Mouse (Mus musculus) embryonic facial prominence, embryonic 15.5 days (tissue): ENCODE results near the gene Lgals4. TPM values are rescaled to one million over a fixed set of nuclear protein-coding genes. Genes with fewer than 3 reads are reported as not detected.

Source experiments
- ATAC-seq: fragments of 200-750 bp; cut with Nextera tagmentation; 2 replicates; pipeline ENCODE4 v1.8.0; 2017; ENCODE audit warnings: low read depth, moderate TSS enrichment; ENCODE audit not compliant: insufficient number of reproducible peaks, low FRiP score, low TSS enrichment
- H3K27ac ChIP-seq: fragments of 300-500 bp; sonication (generic); replicated peaks from 2 replicates; pipeline ENCODE4 v1.5.1; 2015; ENCODE audit warnings: mild to moderate bottlenecking, inconsistent platforms
- H3K27me3 ChIP-seq: fragments of 300-500 bp; sonication (generic); 2 replicates; pipeline ENCODE4 v1.6.1; 2015; ENCODE audit warnings: inconsistent platforms
- H3K36me3 ChIP-seq: fragments of 300-500 bp; sonication (generic); 2 replicates; pipeline ENCODE4 v1.6.1; 2015; ENCODE audit warnings: mild to moderate bottlenecking, inconsistent platforms
- H3K4me1 ChIP-seq: fragments of 300-500 bp; sonication (generic); 2 replicates; pipeline ENCODE4 v1.6.1; 2015; ENCODE audit warnings: inconsistent platforms
- H3K4me2 ChIP-seq: fragments of 300-500 bp; sonication (generic); replicated peaks from 2 replicates; pipeline ENCODE4 v1.6.1; 2015; ENCODE audit warnings: mild to moderate bottlenecking, inconsistent platforms
- H3K4me3 ChIP-seq: fragments of 300-500 bp; sonication (generic); replicated peaks from 2 replicates; pipeline ENCODE4 v1.5.1; 2015; ENCODE audit warnings: mild to moderate bottlenecking, inconsistent platforms
- H3K9ac ChIP-seq: fragments of 300-500 bp; sonication (generic); 2 replicates; pipeline ENCODE4 v1.6.1; 2015; ENCODE audit warnings: inconsistent platforms
- H3K9me3 ChIP-seq: fragments of 300-500 bp; sonication (generic); replicated peaks from 2 replicates; pipeline ENCODE4 v1.6.1; 2016; ENCODE audit warnings: inconsistent platforms
- WGBS: fragments of 180-500 bp; shearing (Covaris S2); methylation state at CpG from one replicate; pipeline ENCODE4 v1.1.7; 2015; 5-methylcytosine and 5-hydroxymethylcytosine counted together
- polyA plus RNA-seq: library from polyadenylated mRNA; unstranded; fragments of >200 nt; fragmentation: Nextera tagmentation; extraction: Ambion mirVana; gene quantifications from 2 replicates; pipeline ENCODE4 v1.2.1, GENCODE M21; 2015

The Lgals4 gene
- polyA plus RNA-seq, 1 experiment from 2014 or later, result 18.0 TPM

DNA sequence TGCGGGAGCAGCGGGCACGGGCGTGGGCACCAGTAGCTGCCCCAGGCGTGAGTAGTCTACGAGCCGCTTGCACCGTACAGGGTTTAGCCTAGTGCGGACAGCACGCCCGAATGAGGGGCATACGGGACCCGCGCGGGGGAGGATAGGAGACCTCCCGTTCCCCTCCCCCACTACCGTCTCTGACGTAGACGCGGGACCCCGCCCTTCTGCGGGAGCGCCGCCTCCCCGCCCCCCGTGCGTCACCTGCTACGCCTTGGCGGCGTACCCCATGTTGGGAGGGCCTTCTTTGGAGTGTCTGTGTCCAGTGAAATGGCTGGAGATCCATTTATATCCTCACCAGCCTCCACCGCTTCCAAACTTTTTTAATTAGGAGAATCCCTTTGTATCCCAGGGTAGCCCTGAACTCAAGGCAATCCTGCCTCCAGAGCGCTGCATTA is 24.7 kb upstream of the Lgals4 start:
- peaks cover 10% of the 10 kb centered on the region for H3K36me3 ChIP-seq
- no peaks in the 10 kb centered on the region for H3K9me3 ChIP-seq
- no peaks in the 10 kb centered on the region for H3K27me3 ChIP-seq
- WGBS, result under 1% methylated on average over 32 of the region's 32 CpGs
- ATAC-seq, result peak; percentile 75
- H3K9ac ChIP-seq, result peak overlapping the region; percentile 84
- H3K27ac ChIP-seq, result peak overlapping the region; percentile 100
- H3K4me2 ChIP-seq, result peak overlapping the region; percentile 94
- H3K4me1 ChIP-seq, result peaks cover 31% of the 10 kb centered on the region
- H3K4me3 ChIP-seq, result peak overlapping the region; percentile 79

DNA sequence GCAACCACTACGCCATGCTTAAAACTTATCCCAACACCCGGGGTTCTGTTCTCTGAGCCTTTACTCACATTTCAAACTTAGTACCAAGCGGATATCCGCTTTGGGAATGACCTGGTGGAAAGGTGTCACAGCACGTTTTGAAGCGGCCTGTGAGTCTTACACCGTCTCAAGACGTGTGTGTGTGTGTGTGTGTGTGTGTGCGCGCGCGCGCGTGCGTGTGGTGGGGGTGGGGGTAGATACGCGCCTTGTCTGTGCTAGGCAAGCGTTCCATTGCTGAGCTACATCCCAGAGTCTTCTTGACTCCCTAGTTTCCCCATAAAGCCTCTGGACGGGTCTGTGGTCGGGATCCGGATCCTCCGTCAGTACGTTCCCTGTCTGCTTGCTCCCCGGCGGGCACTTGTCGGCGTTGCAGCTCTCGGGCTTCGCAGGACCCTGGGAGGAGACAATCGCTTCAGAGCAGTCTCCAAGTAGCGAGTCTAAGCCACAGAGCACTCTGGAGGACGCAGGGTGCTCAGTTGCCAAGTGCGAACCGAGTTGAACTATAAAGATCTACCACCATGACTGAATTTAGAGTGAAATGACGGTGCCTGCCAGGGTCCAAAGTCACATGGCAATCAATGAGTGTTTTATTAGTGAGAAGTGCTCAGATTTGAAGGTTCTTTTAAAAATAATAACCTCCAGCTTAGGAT is 24.1 kb upstream of the Lgals4 start:
- WGBS, result under 1% methylated on average over 35 of the region's 35 CpGs
- no peaks in the 10 kb centered on the region for H3K27me3 ChIP-seq
- H3K4me2 ChIP-seq, result peak overlapping the region; percentile 94
- peaks cover 36% of the 10 kb centered on the region for H3K4me1 ChIP-seq
- peak overlapping the region; percentile 84 for H3K9ac ChIP-seq
- peak overlapping the region; percentile 79 for H3K4me3 ChIP-seq
- H3K36me3 ChIP-seq, result peaks cover 16% of the 10 kb centered on the region
- H3K27ac ChIP-seq, result peak overlapping the region; percentile 100
- no peak for ATAC-seq
- no peaks in the 10 kb centered on the region for H3K9me3 ChIP-seq

DNA sequence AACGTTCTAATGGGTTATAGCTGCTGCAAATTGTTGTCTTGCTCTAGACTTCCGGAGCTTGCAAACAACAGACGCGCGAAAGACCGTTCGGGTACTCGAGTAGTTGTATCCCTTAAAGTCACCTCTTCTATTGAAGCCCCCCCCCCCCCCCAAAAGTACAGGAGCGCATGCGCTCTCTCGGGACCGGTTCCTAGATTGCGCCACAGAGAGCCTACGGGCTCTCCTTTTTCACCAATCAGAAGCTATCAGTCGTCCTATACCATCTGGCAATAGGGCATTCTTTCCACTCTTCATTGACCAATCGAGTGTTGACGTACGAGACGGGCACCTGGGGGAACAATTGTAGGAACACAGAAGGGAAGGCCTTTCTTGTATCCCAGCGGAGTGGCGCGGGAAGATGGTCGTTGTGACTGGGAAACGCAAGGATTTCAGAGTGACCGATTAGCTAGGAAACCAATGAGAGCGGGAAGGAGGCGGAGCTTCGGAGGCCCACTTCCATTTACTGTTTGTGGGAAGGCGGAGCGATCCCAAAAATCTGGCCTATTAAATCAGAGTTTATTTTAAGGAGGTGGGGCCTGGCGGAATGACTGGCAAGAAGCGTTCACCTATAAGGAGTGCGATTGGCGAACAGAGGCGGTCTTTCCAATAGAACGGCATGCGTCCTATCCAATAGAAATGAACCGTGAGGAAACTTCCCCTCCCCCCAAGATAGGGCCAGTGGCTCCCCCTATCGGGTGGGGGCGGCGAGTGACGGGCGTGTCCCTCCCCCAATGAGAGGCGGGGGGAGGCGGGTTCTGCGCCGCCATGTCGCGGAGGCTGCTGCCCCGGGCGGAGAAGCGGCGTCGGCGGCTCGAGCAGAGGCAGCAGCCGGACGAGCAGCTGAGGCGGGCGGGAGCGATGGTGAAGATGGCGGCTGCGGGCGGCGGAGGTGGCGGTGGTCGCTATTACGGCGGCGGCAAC is 23.3 kb upstream of the Lgals4 start:
- H3K27ac ChIP-seq, result peak overlapping the region; percentile 100
- H3K9ac ChIP-seq, result peak overlapping the region; percentile 84
- under 1% methylated on average over 70 of the region's 70 CpGs for WGBS
- peak; percentile 93 for ATAC-seq
- H3K36me3 ChIP-seq, result peaks cover 24% of the 10 kb centered on the region
- peak overlapping the region; percentile 94 for H3K4me2 ChIP-seq
- no peaks in the 10 kb centered on the region for H3K27me3 ChIP-seq
- H3K4me1 ChIP-seq, result peaks cover 43% of the 10 kb centered on the region
- no peaks in the 10 kb centered on the region for H3K9me3 ChIP-seq
- H3K4me3 ChIP-seq, result peak overlapping the region; percentile 79

- peak; percentile 65 for ATAC-seq
- Histone ChIP-seq H3K4me1 (peaks cover 51% of the 10 kb centered on the region), H3K9me3 (no peaks in the 10 kb centered on the region), H3K36me3 (peaks cover 33% of the 10 kb centered on the region), H3K27me3 (no peaks in the 10 kb centered on the region), H3K9ac (peak overlapping the region; percentile 68), H3K4me2 (peak overlapping the region; percentile 75), H3K27ac (peak overlapping the region; percentile 98), H3K4me3 (peak overlapping the region; percentile 79)
- WGBS, result under 1% methylated on average over 40 of the region's 40 CpGs
Measured at GRCm38 (mm10) chr7:28811228-28811627, 22.4 kb upstream of the Lgals4 start.

- H3K4me1 ChIP-seq, result peaks cover 55% of the 10 kb centered on the region
- H3K27ac ChIP-seq, result peak overlapping the region; percentile 98
- no peak for ATAC-seq
- H3K4me2 ChIP-seq, result peak overlapping the region; percentile 75
- H3K36me3 ChIP-seq, result peaks cover 38% of the 10 kb centered on the region
- 5% methylated on average over 7 of the region's 7 CpGs for WGBS
- peak overlapping the region; percentile 79 for H3K4me3 ChIP-seq
- no peaks in the 10 kb centered on the region for H3K27me3 ChIP-seq
- H3K9ac ChIP-seq, result peak overlapping the region; percentile 68
- H3K9me3 ChIP-seq, result no peaks in the 10 kb centered on the region
Measured at GRCm38 (mm10) chr7:28811640-28812275, 21.9 kb upstream of the Lgals4 start.

DNA sequence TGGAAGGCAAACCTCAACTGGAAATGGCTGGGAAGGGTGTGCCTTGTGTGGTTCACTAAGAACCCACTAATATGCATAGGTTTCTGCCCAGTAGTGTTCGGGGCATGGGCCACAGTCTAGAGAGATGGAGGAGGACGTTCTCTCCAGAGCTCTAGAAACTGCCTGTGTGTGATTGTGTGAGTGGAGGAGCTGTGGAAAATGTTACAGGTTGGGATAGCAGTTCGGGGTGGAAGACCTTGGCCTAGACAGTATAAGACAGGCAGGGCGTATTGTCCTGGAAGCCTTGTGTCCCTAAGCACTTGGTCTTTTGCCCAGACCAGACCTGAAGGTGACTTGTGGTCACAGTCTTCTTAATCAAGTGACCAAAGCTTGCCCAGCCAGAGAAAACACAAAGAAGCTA is 21.2 kb upstream of the Lgals4 start:
- Histone ChIP-seq H3K9ac (peak overlapping the region; percentile 68), H3K27me3 (no peaks in the 10 kb centered on the region), H3K4me1 (peaks cover 62% of the 10 kb centered on the region), H3K36me3 (peaks cover 45% of the 10 kb centered on the region), H3K4me3 (peak overlapping the region; percentile 79), H3K9me3 (no peaks in the 10 kb centered on the region), H3K27ac (no peak overlapping the region; the same call in 1 of the 2 replicates), H3K4me2 (peak overlapping the region; percentile 75)
- ATAC-seq, result no peak
- 66% methylated on average over 4 of the region's 4 CpGs for WGBS

DNA sequence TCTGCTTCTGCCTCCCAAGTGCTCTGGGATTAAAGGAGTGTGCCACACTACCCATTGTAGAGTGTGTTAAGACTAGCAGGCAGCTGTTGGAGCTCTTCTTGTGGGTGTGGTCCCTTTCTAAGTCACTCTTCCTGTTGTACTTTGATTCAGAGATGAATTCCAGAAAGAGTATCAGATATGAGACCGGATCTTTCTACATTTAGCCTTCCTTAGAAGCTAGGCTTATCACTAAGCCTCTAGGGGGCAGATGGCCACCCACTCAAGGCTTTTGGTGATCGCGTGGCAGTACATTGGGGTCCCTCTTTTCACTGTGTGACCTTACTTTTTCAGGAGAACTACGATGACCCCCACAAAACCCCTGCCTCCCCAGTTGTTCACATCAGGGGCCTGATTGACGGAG is 20.7 kb upstream of the Lgals4 start:
- Histone ChIP-seq H3K27me3 (no peaks in the 10 kb centered on the region), H3K27ac (peak overlapping the region; percentile 28; the same call in 1 of the 2 replicates), H3K9ac (0 out of 2 replicates have a peak overlapping the region, but pooled peaks have one; percentile 68), H3K4me1 (peaks cover 62% of the 10 kb centered on the region), H3K4me2 (peak overlapping the region; percentile 75), H3K4me3 (peak overlapping the region; percentile 79), H3K9me3 (no peaks in the 10 kb centered on the region), H3K36me3 (peaks cover 50% of the 10 kb centered on the region)
- WGBS, result 68% methylated on average over 5 of the region's 5 CpGs
- ATAC-seq, result no peak

DNA sequence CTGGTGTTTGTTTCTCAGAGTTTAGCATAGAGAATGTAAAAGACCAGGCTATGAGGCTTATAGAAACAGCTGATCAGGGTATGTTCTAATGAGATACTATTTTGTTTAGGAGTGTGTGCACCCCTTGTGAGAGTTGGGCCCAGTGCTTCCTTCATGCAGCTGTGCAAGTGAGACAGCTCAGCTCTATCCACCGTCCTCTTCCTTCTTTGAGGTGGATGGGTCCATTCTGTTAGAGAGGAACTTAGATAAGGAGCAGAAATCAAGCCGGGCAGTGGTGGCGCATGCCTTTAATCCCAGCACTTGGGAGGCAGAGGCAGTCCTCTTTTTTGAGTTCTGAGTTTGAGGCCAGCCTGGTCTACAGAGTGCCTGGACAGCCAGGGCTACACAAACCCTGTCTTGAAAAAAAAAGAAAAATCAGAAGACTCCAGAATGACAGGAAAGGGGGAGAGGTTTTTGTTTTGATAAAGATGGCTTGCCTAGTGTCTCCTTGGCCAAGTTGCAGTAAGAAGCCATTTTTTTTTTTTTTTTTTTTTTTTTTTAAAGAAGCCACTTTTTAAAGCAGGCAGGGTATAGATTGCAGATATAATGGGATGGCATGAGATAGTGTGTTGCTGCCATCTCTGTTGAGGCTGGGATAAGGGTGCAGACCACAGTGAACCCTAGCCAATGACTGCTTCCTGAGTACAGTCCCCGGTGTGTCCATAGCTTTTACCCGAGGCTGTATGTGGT is 19.2 kb upstream of the Lgals4 start:
- no peak overlapping the region for H3K4me3 ChIP-seq
- peaks cover 64% of the 10 kb centered on the region for H3K36me3 ChIP-seq
- peaks cover 63% of the 10 kb centered on the region for H3K4me1 ChIP-seq
- H3K27ac ChIP-seq, result no peak overlapping the region
- no peak for ATAC-seq
- 85% methylated on average over 5 of the region's 5 CpGs for WGBS
- no peaks in the 10 kb centered on the region for H3K9me3 ChIP-seq
- H3K4me2 ChIP-seq, result no peak overlapping the region
- H3K9ac ChIP-seq, result no peak overlapping the region
- no peaks in the 10 kb centered on the region for H3K27me3 ChIP-seq

DNA sequence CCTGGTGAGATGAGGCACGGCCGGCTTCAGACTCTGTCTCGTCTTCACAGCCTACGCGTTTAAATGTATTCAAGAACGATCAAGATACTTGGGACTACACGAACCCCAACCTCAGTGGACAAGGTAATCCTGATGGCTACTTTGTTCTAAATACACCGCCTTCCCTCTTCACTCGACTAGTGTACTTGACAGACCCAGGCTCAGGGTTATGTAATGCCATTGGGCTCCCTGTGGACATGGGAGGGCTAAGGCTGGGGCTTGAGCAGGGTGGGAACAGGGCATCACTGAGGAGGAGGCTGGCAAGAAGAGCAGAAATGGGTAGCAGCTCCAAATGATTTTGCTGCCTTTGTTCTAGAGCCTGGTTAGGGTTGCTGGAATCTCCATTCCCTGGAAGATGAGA is 18.4 kb upstream of the Lgals4 start:
- Histone ChIP-seq H3K27me3 (no peaks in the 10 kb centered on the region), H3K36me3 (peaks cover 72% of the 10 kb centered on the region), H3K9me3 (no peaks in the 10 kb centered on the region), H3K4me3 (no peak overlapping the region), H3K9ac (no peak overlapping the region), H3K4me1 (peaks cover 69% of the 10 kb centered on the region), H3K4me2 (no peak overlapping the region), H3K27ac (no peak overlapping the region)
- ATAC-seq, result no peak
- WGBS, result 88% methylated on average over 9 of the region's 9 CpGs

DNA sequence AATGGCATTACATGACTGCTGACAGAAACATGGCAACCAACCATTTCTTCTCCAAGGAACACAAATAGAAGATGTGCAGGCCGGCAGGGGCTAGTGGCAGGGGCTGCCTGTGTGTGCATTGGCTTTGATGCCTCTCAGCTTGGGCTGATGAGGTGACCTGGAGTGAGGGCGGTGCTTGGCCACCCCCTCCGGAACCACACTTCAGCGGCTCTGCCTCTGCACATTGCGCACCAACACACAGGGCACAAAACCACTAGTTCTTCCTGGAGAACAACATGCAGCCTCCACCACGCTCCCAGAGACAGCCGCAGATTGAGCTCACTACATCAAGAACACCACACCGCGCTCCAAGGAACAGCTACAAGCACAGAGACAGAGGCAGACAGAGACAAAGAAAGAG is 17.5 kb upstream of the Lgals4 start:
- Histone ChIP-seq H3K9ac (no peak overlapping the region), H3K9me3 (no peaks in the 10 kb centered on the region), H3K36me3 (peaks cover 81% of the 10 kb centered on the region), H3K27ac (0 out of 2 replicates have a peak overlapping the region, but pooled peaks have one; percentile 39), H3K4me1 (peaks cover 76% of the 10 kb centered on the region), H3K27me3 (no peaks in the 10 kb centered on the region), H3K4me2 (no peak overlapping the region), H3K4me3 (no peak overlapping the region)
- WGBS, result 82% methylated on average over 9 of the region's 9 CpGs
- ATAC-seq, result no peak
